Mouse (Mus musculus) kidney, adult 2 months (tissue): ENCODE measurements around the gene Ubn1.

Source experiments
- CTCF ChIP-seq: fragments of 200-500 bp; conservative IDR thresholded peaks from 2 replicates; pipeline ENCODE4 v1.5.1; 2011; ENCODE audit warnings: low read depth, mild to moderate bottlenecking, control low read depth, low read length, moderate library complexity, mixed read lengths; ENCODE audit not compliant: insufficient read depth, insufficient read length
- POLR2A ChIP-seq: fragments of 200-500 bp; IDR thresholded peaks from one replicate; pipeline ENCODE4 v1.6.1; 2011; ENCODE audit warnings: low read depth, low read length, control low read depth

- no peak for TF ChIP-seq CTCF
- no peak for TF ChIP-seq POLR2A
Observed at GRCm38 (mm10) chr16:5036649-5037234, 13.1 kb upstream of the Ubn1 start.
